8 mouse cellular contexts compared by ENCODE assay signal in genomic region chr7:34195632-34196031, GRCm38 (mm10). TPM values are rescaled to one million over a fixed set of nuclear protein-coding genes. Genes with fewer than 3 reads are reported as not detected.
DNase-seq lines count a peak whose midpoint lies in the region; TF ChIP-seq lines count a peak whose summit lies in the region.

No protein-coding gene starts in this region.

- no peaks in the 10 kb centered on the region for H3K9me3 ChIP-seq in limb, embryonic 10.5 days (replicated peaks)

- H3K27ac ChIP-seq in limb, embryonic 10.5 days, result peak overlapping the region; percentile 90
- no peak overlapping the region for H3K27ac ChIP-seq in olfactory bulb, adult 2 months (ENCODE audit: insufficient read depth, low read depth, low read length)

- no peaks in the 10 kb centered on the region for H3K27me3 ChIP-seq in limb, embryonic 10.5 days (ENCODE audit: low read depth, poor library complexity, severe bottlenecking)

- H3K36me3 ChIP-seq in limb, embryonic 10.5 days, result peaks cover 35% of the 10 kb centered on the region

- WGBS in limb, embryonic 10.5 days, result 52% methylated on average over 3 of the region's 3 CpGs
- 37% methylated on average over 3 of the region's 3 CpGs for WGBS in olfactory bulb, adult 2 months

- peak overlapping the region; percentile 98 for H3K4me3 ChIP-seq in limb, embryonic 10.5 days
- H3K4me3 ChIP-seq in olfactory bulb, adult 2 months (ENCODE audit: insufficient read depth, low read depth, low read length), result peak overlapping the region; percentile 88

- H3K4me1 ChIP-seq in limb, embryonic 10.5 days, result peaks cover 5% of the 10 kb centered on the region
- H3K4me1 ChIP-seq in olfactory bulb, adult 2 months (ENCODE audit: control insufficient read depth, insufficient read depth, low read length), result peaks cover 3% of the 10 kb centered on the region; the same call in 1 of the 2 replicates

- TF ChIP-seq POLR2A in olfactory bulb, adult 2 months (IDR thresholded peaks at IDR 0.05; ENCODE audit: insufficient read depth, low read depth, low read length), result no peak

- peak; percentile 4 for DNase-seq in thymus, postnatal 0 days (ENCODE audit: low spot score)
- no peak for DNase-seq in thymus, postnatal 14 days
- DNase-seq in embryo, embryonic 11 days, result peak; percentile 10
- DNase-seq in limb, embryonic 10.5 days (ENCODE audit: low spot score), result no peak
- no peak for DNase-seq in yolk sac, embryonic 10.5 days (ENCODE audit: low spot score)
- no peak for DNase-seq in urinary bladder, postnatal 4 days (ENCODE audit: low spot score in 2 of 2)
- DNase-seq in layer of hippocampus, postnatal 14 days (ENCODE audit: low spot score in 2 of 2), result no peak

- TF ChIP-seq CTCF in olfactory bulb, adult 2 months (IDR thresholded peaks at IDR 0.05; ENCODE audit: insufficient read depth, low read depth, low read length), result no peak

RNA-seq across cellular contexts. Expression of gene Pdcd2l, which starts 0.8 kb away (rescaled TPM):
- polyA plus RNA-seq in thymus, postnatal 0 days (2015; fragmentation: Nextera tagmentation; extraction: Ambion mirVana), result 54.2 and 62.3 TPM in 2 replicates
- polyA plus RNA-seq in limb, embryonic 10.5 days (2016; fragmentation: Nextera tagmentation; extraction: Ambion mirVana), result 75.4 and 88.1 TPM in 2 replicates
- polyA plus RNA-seq in olfactory bulb, adult 2 months (2012; ENCODE audit: insufficient read depth, insufficient read length, low replicate concordance, missing spikeins), result not detected in 2 replicates
- 10 to 100 TPM; 20.6 to 24.7 TPM for total RNA-seq in layer of hippocampus, postnatal 14 days (2021)

RNA-seq across cellular contexts. Expression of gene Uba2, which starts 26.2 kb away (rescaled TPM):
- polyA plus RNA-seq in thymus, postnatal 0 days (2015; fragmentation: Nextera tagmentation; extraction: Ambion mirVana), result 191 and 193 TPM in 2 replicates
- 297 and 310 TPM in 2 replicates for polyA plus RNA-seq in limb, embryonic 10.5 days (2016; fragmentation: Nextera tagmentation; extraction: Ambion mirVana)
- polyA plus RNA-seq in olfactory bulb, adult 2 months (2012; ENCODE audit: insufficient read depth, insufficient read length, low replicate concordance, missing spikeins), result not detected in 2 replicates
- total RNA-seq in layer of hippocampus, postnatal 14 days (2021), result 10 to 100 TPM; 82.5 to 82.9 TPM

RNA-seq across cellular contexts. Expression of gene Gpi1, which starts 34.5 kb away (rescaled TPM):
- 232 and 238 TPM in 2 replicates for polyA plus RNA-seq in thymus, postnatal 0 days (2015; fragmentation: Nextera tagmentation; extraction: Ambion mirVana)
- 291 and 361 TPM in 2 replicates for polyA plus RNA-seq in limb, embryonic 10.5 days (2016; fragmentation: Nextera tagmentation; extraction: Ambion mirVana)
- 367 and 564 TPM in 2 replicates for polyA plus RNA-seq in olfactory bulb, adult 2 months (2012; ENCODE audit: insufficient read depth, insufficient read length, low replicate concordance, missing spikeins)
- total RNA-seq in layer of hippocampus, postnatal 14 days (2021), result 100 to 1,000 TPM; 842 to 844 TPM

RNA-seq across cellular contexts. Expression of gene Gm6096, which starts 55.2 kb away (rescaled TPM):
- polyA plus RNA-seq in thymus, postnatal 0 days (2015; fragmentation: Nextera tagmentation; extraction: Ambion mirVana), result not detected in 2 replicates
- 0.38 TPM in 1 of 2 replicates, not detected in the other for polyA plus RNA-seq in limb, embryonic 10.5 days (2016; fragmentation: Nextera tagmentation; extraction: Ambion mirVana)
- polyA plus RNA-seq in olfactory bulb, adult 2 months (2012; ENCODE audit: insufficient read depth, insufficient read length, low replicate concordance, missing spikeins), result not detected in 2 replicates
- total RNA-seq in layer of hippocampus, postnatal 14 days (2021), result not detected

Comparison
In these comparisons a context has a peak if more than half of its experiments do, and no peak if none do; other contexts are left out.
1. DNase-seq: peak in thymus, postnatal 0 days (single experiment) and embryo, embryonic 11 days (single experiment); none in thymus, postnatal 14 days (single experiment), limb, embryonic 10.5 days (single experiment), yolk sac, embryonic 10.5 days (single experiment), urinary bladder, postnatal 4 days (0 of 2) and layer of hippocampus, postnatal 14 days (0 of 2).
2. RNA of gene Pdcd2l, which starts 0.8 kb away (polyA plus RNA-seq): 75.4 to 88.1 TPM in limb, embryonic 10.5 days and 54.2 to 62.3 TPM in thymus, postnatal 0 days; not detected in olfactory bulb, adult 2 months; every median in the first group is over 10 times any median in the second.
3. RNA of gene Uba2, which starts 26.2 kb away (polyA plus RNA-seq): 297 to 310 TPM in limb, embryonic 10.5 days and 191 to 193 TPM in thymus, postnatal 0 days; not detected in olfactory bulb, adult 2 months; every median in the first group is over 100 times any median in the second.